Mouse (Mus musculus) G1E (cell line): ENCODE results near the gene Urgcp.

Experiments used
- CTCF ChIP-seq: IDR thresholded peaks from 2 replicates; pipeline ENCODE4 v1.5.1; 2012; ENCODE audit warnings: low read depth, low read length, inconsistent platforms, mixed read lengths
- POLR2AphosphoS5 ChIP-seq: IDR thresholded peaks from 2 replicates; pipeline ENCODE4 v1.6.1; 2012; ENCODE audit warnings: low read depth, low read length, inconsistent platforms; ENCODE audit not compliant: insufficient replicate concordance

GRCm38 (mm10) chr11:5789071-5789753 is 27.0 kb upstream of the Urgcp start:
- TF ChIP-seq CTCF (peak; percentile 46), POLR2AphosphoS5 (no peak)
